Mouse (Mus musculus) E14TG2a.4 (cell line): ENCODE data around the gene Cpeb2.

ENCODE experiments used
- CTCF ChIP-seq: conservative IDR thresholded peaks from 2 replicates; pipeline ENCODE4 v1.5.1; 2014; ENCODE audit warnings: low read length
- NANOG ChIP-seq: IDR thresholded peaks from 2 replicates; pipeline ENCODE4 v1.6.1; 2014; ENCODE audit warnings: borderline replicate concordance, low read length, mixed read lengths
- POU5F1 ChIP-seq: IDR thresholded peaks from 2 replicates; pipeline ENCODE4 v1.6.1; 2014; ENCODE audit warnings: low read length, borderline replicate concordance

DNA sequence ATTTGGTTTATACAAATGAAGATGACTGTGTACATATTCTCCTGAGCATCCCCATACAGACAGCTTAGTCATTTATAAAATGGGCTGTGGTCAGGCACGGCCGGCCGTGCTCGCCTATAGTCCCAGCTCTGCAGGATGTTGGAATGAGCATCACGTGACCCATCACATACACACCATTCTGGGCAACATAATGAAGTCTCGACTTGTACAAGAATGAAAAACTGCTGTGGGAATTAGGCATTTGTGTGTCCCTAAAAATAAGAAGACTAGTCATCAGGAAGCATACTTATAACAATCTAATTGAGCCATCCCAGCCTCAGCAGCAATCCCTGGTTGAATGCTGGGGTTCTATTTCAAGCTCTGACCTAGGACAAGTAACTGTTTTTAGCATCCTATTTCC lies 28.8 kb downstream of the Cpeb2 start:
- no peak for TF ChIP-seq CTCF
- TF ChIP-seq POU5F1: no peak
- TF ChIP-seq NANOG: no peak
